Mouse (Mus musculus): ENCODE results near the gene Ddit4l. TPM values are rescaled to one million over a fixed set of nuclear protein-coding genes. Genes with fewer than 3 reads are reported as not detected.
"Not testable (repeated sequence)": the region's sequence is repeated elsewhere in the genome, so short reads cannot be mapped to it uniquely, and the experiment has no call there.

The Ddit4l gene
- 1 to 10 TPM; 2.1 to 2.3 TPM for total RNA-seq (2021)
- 2.8 and 3.3 TPM in 2 replicates for polyA plus RNA-seq (2012; rRNA removed)
- long read RNA-seq, partial matches to known transcripts, result 0 of 4 reads
- long read RNA-seq, other reads (novel, unspliced or antisense), result 0 of 4 reads

DNA sequence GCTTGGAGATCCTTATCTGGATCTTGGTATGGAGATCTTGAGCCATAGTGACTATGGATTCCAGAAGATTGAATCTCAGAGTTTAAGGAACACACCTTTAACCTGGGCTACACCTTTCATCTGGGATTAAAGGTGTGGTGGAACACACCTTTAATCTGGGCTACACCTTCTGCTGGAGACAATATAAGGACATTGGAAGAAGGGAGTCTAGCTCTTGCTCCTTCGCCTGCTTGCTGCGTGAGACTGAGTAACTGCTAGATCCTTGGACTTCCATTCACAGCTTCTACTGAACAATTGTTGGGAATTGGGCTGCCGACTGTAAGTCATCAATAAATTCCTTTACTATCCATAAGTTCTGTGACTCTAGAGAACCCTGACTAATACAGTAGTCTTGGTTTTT, at the start of gene Ddit4l:
TSS of gene Ddit4l (plus strand) at position 301 of the 400 bp plus-strand sequence.
- H3K27ac ChIP-seq, result peak within 1 kb of the TSS; percentile 32; the same call in 1 of the 2 replicates
- H3K9ac ChIP-seq (ENCODE audit: low read depth, low read length); DNase-seq; H3K4me3 ChIP-seq; H3K79me2 ChIP-seq (replicated peaks; ENCODE audit: control insufficient read depth, insufficient read depth, low read length); H3K36me3 ChIP-seq (ENCODE audit: control insufficient read depth, insufficient read depth, low read length); H3K27me3 ChIP-seq (ENCODE audit: control insufficient read depth, insufficient read depth, low read length); H3K4me1 ChIP-seq (ENCODE audit: control insufficient read depth, insufficient read depth, low read length): not testable (repeated sequence)
- intact Hi-C loops (cut with DNase I), result loop anchor here (10.0 kb wide), 2 partner anchors 57 to 477 kb away; no protein-coding TSS in a partner anchor
- WGBS, result 95% methylated on average over 3 of the region's 3 CpGs

DNA sequence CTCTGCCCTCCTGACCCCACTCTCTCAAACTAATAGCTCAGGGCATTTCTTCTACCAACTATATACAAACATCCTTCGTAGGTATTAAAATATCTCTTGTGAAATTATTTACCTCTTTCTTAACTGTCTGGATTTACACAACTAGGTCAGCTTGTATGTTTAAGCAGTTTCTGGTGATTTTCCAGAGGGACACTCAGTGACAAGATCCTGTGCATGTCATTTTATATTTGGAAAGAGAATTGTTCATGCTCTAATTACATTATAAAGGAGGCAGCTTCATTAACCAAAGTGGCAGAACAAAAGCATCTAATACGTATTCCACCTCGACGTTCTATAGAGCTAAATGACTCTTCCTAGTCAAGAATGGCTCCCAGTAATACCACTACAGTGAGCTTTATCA, 45.3 kb upstream of the Ddit4l start:
- 89% methylated on average over 4 of the region's 4 CpGs for WGBS
- intact Hi-C loops (cut with DNase I), result no loop called here
- no peak for DNase-seq
- Histone ChIP-seq H3K27me3 (ENCODE audit: control insufficient read depth, insufficient read depth, low read length) (no peaks in the 10 kb centered on the region), H3K36me3 (ENCODE audit: control insufficient read depth, insufficient read depth, low read length) (no peaks in the 10 kb centered on the region), H3K79me2 (replicated peaks; ENCODE audit: control insufficient read depth, insufficient read depth, low read length) (no peaks in the 10 kb centered on the region), H3K4me1 (ENCODE audit: control insufficient read depth, insufficient read depth, low read length) (no peaks in the 10 kb centered on the region), H3K27ac (no peak overlapping the region), H3K4me3 (no peak overlapping the region), H3K9ac (ENCODE audit: low read depth, low read length) (no peak overlapping the region)
- TF ChIP-seq CTCF (IDR thresholded peaks at IDR 0.05), result no peak
- TF ChIP-seq POLR2A (IDR thresholded peaks at IDR 0.05; ENCODE audit: insufficient read depth, low read depth, low read length), result no peak
- no peak for TF ChIP-seq EP300 (IDR thresholded peaks at IDR 0.05; ENCODE audit: insufficient read depth, low read depth, low read length)

DNA sequence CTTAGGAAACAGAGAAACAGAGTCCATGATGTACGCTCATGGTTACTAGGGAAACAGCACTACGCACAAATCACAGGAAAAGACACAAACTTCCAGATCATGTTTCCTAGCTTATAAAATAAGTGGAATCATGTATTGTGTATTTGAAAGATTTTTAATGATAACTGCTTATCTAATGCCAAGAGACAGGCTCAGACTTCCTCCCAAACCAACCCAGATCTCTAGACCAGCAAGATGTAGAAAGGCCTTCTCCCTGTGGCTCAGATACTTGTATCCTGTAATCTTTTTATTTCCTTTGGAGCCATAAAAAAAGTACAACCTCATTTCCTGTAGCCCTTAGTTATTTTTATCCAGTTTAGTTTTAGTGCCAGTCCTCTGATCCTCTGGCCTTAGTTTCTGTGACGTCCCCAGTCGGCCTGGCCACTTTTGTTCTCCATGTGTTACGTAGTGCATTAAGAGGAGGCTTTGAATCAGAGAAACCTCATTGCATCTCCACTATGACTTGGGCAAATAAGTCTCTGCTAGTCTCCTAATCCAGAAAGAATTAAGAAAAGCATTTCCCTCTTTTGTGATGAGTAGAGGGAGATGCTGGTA, 34.9 kb upstream of the Ddit4l start:
- 50% methylated on average over 5 of the region's 5 CpGs for WGBS
- TF ChIP-seq CTCF (IDR thresholded peaks at IDR 0.05) (no peak), EP300 (IDR thresholded peaks at IDR 0.05; ENCODE audit: insufficient read depth, low read depth, low read length) (no peak), POLR2A (IDR thresholded peaks at IDR 0.05; ENCODE audit: insufficient read depth, low read depth, low read length) (no peak)
- no peaks in the 10 kb centered on the region for H3K27me3 ChIP-seq (ENCODE audit: control insufficient read depth, insufficient read depth, low read length)
- no peak for DNase-seq
- no peaks in the 10 kb centered on the region for H3K79me2 ChIP-seq (replicated peaks; ENCODE audit: control insufficient read depth, insufficient read depth, low read length)
- no peaks in the 10 kb centered on the region for H3K36me3 ChIP-seq (ENCODE audit: control insufficient read depth, insufficient read depth, low read length)
- H3K4me3 ChIP-seq, result no peak overlapping the region
- no peak overlapping the region for H3K27ac ChIP-seq
- intact Hi-C loops (cut with DNase I), result no loop called here
- H3K9ac ChIP-seq (ENCODE audit: low read depth, low read length), result no peak overlapping the region
- peaks cover 2% of the 10 kb centered on the region; the same call in 1 of the 2 replicates for H3K4me1 ChIP-seq (ENCODE audit: control insufficient read depth, insufficient read depth, low read length)

DNA sequence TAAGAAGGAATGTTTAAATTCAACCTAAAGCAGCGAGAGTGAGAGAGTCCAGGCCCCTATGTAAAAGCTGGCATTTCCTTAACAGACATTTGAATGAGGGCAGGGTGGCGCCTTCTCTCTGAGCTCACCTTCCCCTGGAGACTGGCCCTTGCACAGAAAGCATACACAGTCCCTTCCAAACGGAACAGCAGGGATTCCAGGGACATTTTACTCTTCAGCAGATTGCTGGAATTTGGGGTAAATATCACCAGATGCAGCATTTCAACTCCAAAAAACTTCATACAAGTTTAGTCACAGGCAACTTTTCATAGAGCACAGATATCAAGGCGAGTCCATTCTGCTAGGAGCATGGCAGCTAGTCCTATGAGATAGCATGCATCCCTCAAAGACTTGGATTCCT, 31.6 kb upstream of the Ddit4l start:
- H3K4me1 ChIP-seq (ENCODE audit: control insufficient read depth, insufficient read depth, low read length), result peaks cover 2% of the 10 kb centered on the region; the same call in 1 of the 2 replicates
- 64% methylated on average over 4 of the region's 4 CpGs for WGBS
- no peaks in the 10 kb centered on the region for H3K27me3 ChIP-seq (ENCODE audit: control insufficient read depth, insufficient read depth, low read length)
- no peak for DNase-seq
- no peaks in the 10 kb centered on the region for H3K36me3 ChIP-seq (ENCODE audit: control insufficient read depth, insufficient read depth, low read length)
- no peak overlapping the region for H3K27ac ChIP-seq
- intact Hi-C loops (cut with DNase I), result no loop called here
- no peak for TF ChIP-seq CTCF (IDR thresholded peaks at IDR 0.05)
- TF ChIP-seq EP300 (IDR thresholded peaks at IDR 0.05; ENCODE audit: insufficient read depth, low read depth, low read length), result no peak
- TF ChIP-seq POLR2A (IDR thresholded peaks at IDR 0.05; ENCODE audit: insufficient read depth, low read depth, low read length), result no peak
- H3K4me3 ChIP-seq, result no peak overlapping the region
- H3K79me2 ChIP-seq (replicated peaks; ENCODE audit: control insufficient read depth, insufficient read depth, low read length), result no peaks in the 10 kb centered on the region
- no peak overlapping the region for H3K9ac ChIP-seq (ENCODE audit: low read depth, low read length)

DNA sequence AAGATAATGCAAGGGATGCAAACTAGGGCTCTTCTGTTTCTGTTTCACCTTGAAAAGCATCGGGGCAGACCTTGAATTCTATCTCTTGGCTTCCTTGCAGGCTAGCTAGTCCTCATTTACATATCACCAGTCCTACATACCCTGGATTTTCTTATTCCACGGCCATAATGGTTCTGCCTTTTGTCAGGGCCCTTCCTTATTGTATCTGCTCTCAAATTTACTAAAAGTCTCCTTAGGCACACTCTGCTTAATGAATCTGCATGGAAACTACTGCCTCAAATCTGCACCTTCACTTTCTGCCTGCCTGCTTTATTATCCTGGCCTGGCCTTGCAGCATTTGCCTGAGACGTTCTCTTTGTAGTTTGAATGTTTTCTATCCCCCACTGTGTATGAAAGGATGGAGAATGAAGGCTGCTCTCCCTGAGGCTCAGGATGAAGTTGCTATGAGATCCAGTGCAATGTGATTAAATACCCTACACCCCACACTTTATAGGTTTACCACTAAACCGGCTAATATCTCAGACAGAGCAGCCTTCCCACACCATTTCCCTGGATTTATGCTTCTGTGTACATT, 27.0 kb upstream of the Ddit4l start:
- DNase-seq, result no peak
- no peaks in the 10 kb centered on the region for H3K79me2 ChIP-seq (replicated peaks; ENCODE audit: control insufficient read depth, insufficient read depth, low read length)
- H3K4me1 ChIP-seq (ENCODE audit: control insufficient read depth, insufficient read depth, low read length), result no peaks in the 10 kb centered on the region
- H3K36me3 ChIP-seq (ENCODE audit: control insufficient read depth, insufficient read depth, low read length), result no peaks in the 10 kb centered on the region
- intact Hi-C loops (cut with DNase I), result no loop called here
- no peak for TF ChIP-seq CTCF (IDR thresholded peaks at IDR 0.05)
- TF ChIP-seq EP300 (IDR thresholded peaks at IDR 0.05; ENCODE audit: insufficient read depth, low read depth, low read length), result no peak
- TF ChIP-seq POLR2A (IDR thresholded peaks at IDR 0.05; ENCODE audit: insufficient read depth, low read depth, low read length), result no peak
- H3K9ac ChIP-seq (ENCODE audit: low read depth, low read length), result no peak overlapping the region
- no peak overlapping the region for H3K4me3 ChIP-seq
- WGBS, result 67% methylated on average over 4 of the region's 4 CpGs
- no peaks in the 10 kb centered on the region for H3K27me3 ChIP-seq (ENCODE audit: control insufficient read depth, insufficient read depth, low read length)
- no peak overlapping the region for H3K27ac ChIP-seq

DNA sequence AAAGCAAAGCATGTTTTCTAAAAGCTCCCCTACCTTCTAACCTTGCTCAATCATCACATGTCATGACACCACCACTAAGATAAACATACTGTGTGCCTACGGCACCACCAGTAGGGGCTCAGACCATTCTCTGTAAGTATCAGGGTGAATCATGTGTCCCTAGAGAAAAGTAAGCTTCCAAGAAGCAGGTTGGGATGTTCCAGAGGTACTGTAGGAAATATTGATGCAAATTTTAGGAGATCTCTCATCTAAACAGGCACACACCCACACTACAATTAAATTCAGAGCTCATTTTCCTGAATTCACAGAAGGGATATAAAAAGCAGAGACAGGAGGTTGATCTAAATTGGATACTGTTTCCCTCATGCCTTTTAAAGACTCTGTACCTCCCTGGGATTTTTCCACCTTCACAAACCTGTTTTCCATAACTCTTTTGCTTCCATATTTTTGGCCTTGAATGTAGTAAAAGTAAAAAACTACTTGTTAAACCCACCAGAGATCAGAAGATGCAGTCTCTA, 12.4 kb upstream of the Ddit4l start:
- WGBS, result 67% methylated on average over 1 of the region's 1 CpGs
- no peaks in the 10 kb centered on the region for H3K36me3 ChIP-seq (ENCODE audit: control insufficient read depth, insufficient read depth, low read length)
- no peaks in the 10 kb centered on the region; the same call in 1 of the 2 replicates for H3K4me1 ChIP-seq (ENCODE audit: control insufficient read depth, insufficient read depth, low read length)
- TF ChIP-seq CTCF (IDR thresholded peaks at IDR 0.05), result no peak
- TF ChIP-seq POLR2A (IDR thresholded peaks at IDR 0.05; ENCODE audit: insufficient read depth, low read depth, low read length), result no peak
- TF ChIP-seq EP300 (IDR thresholded peaks at IDR 0.05; ENCODE audit: insufficient read depth, low read depth, low read length), result no peak
- no peaks in the 10 kb centered on the region for H3K27me3 ChIP-seq (ENCODE audit: control insufficient read depth, insufficient read depth, low read length)
- intact Hi-C loops (cut with DNase I), result no loop called here
- no peak for DNase-seq
- H3K79me2 ChIP-seq (replicated peaks; ENCODE audit: control insufficient read depth, insufficient read depth, low read length), result no peaks in the 10 kb centered on the region
- no peak overlapping the region for H3K4me3 ChIP-seq
- H3K27ac ChIP-seq, result no peak overlapping the region
- no peak overlapping the region for H3K9ac ChIP-seq (ENCODE audit: low read depth, low read length)
